Mouse (Mus musculus): ENCODE measurements around the gene Ctbs. TPM values are rescaled to one million over a fixed set of nuclear protein-coding genes. Genes with fewer than 3 reads are reported as not detected.
"Not testable (repeated sequence)": the region's sequence is repeated elsewhere in the genome, so short reads cannot be mapped to it uniquely, and the experiment has no call there.

Ctbs gene
- polyA plus RNA-seq, 1 experiment from 2014 or later: 8.5 TPM

DNA sequence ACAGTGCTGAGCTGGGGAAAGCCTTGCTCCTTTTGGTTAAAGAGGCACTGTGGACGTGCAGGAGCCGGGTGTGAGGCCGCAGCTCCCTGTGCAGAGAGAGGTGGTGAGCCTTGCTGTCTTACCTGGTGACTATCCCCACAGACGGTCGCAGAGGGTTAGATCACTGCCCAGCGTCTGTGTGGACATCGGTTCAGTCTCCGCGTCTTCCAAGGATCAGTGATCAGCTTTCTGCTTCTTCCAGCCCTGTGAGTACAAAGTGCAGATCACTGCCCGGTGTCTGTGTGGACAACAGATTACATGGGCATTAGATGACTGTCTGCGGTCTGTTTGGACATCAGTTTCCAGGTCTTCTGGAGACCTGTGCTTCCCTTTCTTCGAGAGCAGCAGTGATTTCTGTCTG is 35.0 kb upstream of the Ctbs start:
- Histone ChIP-seq H3K27ac (no peak overlapping the region), H3K9me3 (no peaks in the 10 kb centered on the region), H3K27me3 (no peaks in the 10 kb centered on the region), H3K4me2 (replicated peaks) (no peak overlapping the region), H3K36me3 (peaks cover 15% of the 10 kb centered on the region), H3K4me3 (no peak overlapping the region), H3K9ac (no peak overlapping the region), H3K4me1 (peaks cover 14% of the 10 kb centered on the region)
- no peak for ATAC-seq (ENCODE audit: low FRiP score, low read depth)
- WGBS: 92% methylated on average over 12 of the region's 12 CpGs

DNA sequence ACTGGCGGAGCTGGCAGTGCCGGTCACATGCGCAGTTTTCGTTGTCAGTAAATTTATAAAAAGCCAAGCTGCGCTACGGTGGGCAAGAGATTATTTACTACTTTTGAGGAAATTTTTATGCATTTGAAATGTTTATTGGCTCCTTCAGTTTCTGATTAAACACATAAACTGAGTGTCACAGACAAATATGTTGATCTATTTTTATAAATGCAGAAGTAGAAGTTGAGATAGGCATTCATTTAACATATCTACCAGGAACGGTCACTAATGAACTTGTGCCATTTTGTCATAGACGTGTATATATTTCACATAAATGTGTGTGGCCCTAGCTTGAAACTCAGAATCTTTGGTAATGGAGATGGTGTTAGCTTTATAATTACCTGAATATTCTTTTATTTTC is 31.7 kb upstream of the Ctbs start:
- H3K4me1 ChIP-seq: no peaks in the 10 kb centered on the region
- H3K4me3 ChIP-seq: no peak overlapping the region
- H3K36me3 ChIP-seq: peaks cover 40% of the 10 kb centered on the region
- no peaks in the 10 kb centered on the region for H3K9me3 ChIP-seq
- no peaks in the 10 kb centered on the region for H3K27me3 ChIP-seq
- no peak overlapping the region for H3K9ac ChIP-seq
- 96% methylated on average over 8 of the region's 8 CpGs for WGBS
- no peak for ATAC-seq (ENCODE audit: low FRiP score, low read depth)
- H3K4me2 ChIP-seq (replicated peaks): no peak overlapping the region
- no peak overlapping the region for H3K27ac ChIP-seq

DNA sequence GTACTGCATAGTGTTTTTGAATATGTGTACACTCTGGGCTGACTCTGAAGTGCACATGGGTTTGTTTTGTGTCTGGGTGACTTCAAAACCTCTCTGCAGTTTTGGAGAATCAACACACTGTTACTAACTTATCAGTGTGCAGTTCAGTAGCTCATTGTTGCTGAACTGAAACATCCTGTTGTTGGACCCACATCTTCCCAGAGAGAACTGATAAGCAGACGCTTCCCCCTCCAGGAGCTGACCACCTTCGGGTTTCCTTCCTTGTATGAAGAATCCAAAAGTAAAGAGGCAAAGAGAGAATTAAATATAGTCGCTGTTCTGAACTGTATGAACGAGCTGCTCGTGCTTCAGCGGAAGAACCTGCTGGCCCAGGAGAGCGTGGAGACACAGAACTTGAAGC is 30.7 kb upstream of the Ctbs start:
- no peaks in the 10 kb centered on the region for H3K9me3 ChIP-seq
- no peak overlapping the region for H3K27ac ChIP-seq
- H3K27me3 ChIP-seq: no peaks in the 10 kb centered on the region
- 94% methylated on average over 7 of the region's 7 CpGs for WGBS
- H3K36me3 ChIP-seq: peaks cover 49% of the 10 kb centered on the region
- H3K4me3 ChIP-seq: no peak overlapping the region
- no peak for ATAC-seq (ENCODE audit: low FRiP score, low read depth)
- H3K9ac ChIP-seq: no peak overlapping the region
- no peak overlapping the region for H3K4me2 ChIP-seq (replicated peaks)
- no peaks in the 10 kb centered on the region for H3K4me1 ChIP-seq

DNA sequence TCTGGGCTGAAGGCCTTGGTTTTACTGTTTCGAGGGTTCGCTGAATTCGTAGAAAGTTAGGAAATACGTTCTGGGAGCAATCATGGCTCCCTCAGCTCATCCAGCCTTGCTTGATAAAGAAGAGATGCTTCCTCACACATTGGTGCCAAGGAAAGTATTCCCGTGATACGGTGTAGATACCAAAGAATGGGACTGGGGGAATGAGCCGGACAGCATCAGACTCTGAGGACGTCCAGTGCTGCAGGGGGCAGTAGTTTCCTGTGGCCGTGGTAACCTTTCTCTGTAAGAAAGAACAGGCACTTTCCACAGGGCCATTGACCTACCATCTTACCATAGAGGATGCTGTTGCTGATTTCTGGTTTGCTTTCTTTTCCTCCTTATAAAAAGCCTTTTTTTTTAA is 30.1 kb upstream of the Ctbs start:
- 88% methylated on average over 9 of the region's 9 CpGs for WGBS
- peaks cover 49% of the 10 kb centered on the region for H3K36me3 ChIP-seq

DNA sequence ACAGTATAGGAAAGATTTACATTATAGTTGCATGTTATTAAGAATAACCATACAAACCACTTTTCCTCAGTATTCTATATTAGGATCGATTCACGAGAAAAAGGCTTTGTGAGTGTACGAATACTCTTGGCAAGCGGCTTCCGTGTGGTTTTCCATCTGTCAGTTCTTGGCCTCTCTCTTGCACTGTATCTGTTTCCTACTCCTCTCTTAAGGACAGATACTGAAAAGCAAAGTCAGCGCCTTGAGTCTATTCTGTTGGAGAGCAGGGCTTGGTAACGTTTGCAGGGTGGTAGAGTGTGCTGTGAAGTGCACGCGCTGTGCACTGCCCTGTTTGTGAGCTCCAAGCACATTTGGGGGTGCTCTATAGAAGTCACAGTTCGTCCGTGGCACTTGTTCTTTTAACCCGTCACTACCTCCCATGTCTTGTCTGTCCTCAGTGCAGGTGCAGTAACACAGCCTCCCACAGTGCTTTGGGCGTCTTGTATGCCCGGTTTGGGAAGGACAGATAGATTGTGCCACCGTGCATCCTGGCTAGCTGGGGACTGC is 29.5 kb upstream of the Ctbs start:
- Histone ChIP-seq H3K36me3 (peaks cover 52% of the 10 kb centered on the region), H3K27ac (no peak overlapping the region), H3K4me3 (no peak overlapping the region), H3K4me1 (peaks cover 6% of the 10 kb centered on the region; the same call in 1 of the 2 replicates), H3K4me2 (replicated peaks) (no peak overlapping the region), H3K9ac (no peak overlapping the region), H3K9me3 (no peaks in the 10 kb centered on the region), H3K27me3 (no peaks in the 10 kb centered on the region)
- ATAC-seq (ENCODE audit: low FRiP score, low read depth): no peak
- 93% methylated on average over 15 of the region's 15 CpGs for WGBS

More for the DNA sequence above, 30.1 kb upstream of the Ctbs start:
- no peak overlapping the region for H3K4me3 ChIP-seq
- no peak overlapping the region for H3K27ac ChIP-seq
- peaks cover 4% of the 10 kb centered on the region; the same call in 1 of the 2 replicates for H3K4me1 ChIP-seq
- H3K9ac ChIP-seq: no peak overlapping the region
- H3K4me2 ChIP-seq (replicated peaks): no peak overlapping the region
- H3K27me3 ChIP-seq: no peaks in the 10 kb centered on the region
- no peaks in the 10 kb centered on the region for H3K9me3 ChIP-seq
- ATAC-seq (ENCODE audit: low FRiP score, low read depth): no peak

DNA sequence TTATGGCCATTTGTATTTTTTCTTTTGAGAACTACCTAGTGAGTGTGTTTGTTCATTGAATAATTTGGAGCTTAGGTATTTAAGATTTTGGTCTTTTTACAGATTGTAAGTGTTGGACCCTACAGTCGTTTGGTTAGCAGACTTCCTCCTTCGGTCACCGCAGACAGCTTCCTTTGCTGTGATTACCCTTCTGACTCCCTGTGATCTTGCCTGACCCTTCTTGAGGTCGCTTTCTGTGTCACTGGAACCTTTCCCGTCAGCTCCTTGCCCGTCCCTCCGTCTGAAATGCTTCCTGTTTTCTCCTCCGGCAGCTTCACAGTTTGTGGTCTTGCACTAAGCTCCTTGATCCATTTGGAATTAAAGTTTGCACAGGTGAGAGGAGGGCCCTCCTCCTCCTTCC is 27.8 kb upstream of the Ctbs start:
- no peak for ATAC-seq (ENCODE audit: low FRiP score, low read depth)
- Histone ChIP-seq H3K9ac (no peak overlapping the region), H3K4me2 (replicated peaks) (no peak overlapping the region), H3K36me3 (peaks cover 62% of the 10 kb centered on the region), H3K4me1 (peaks cover 6% of the 10 kb centered on the region; the same call in 1 of the 2 replicates), H3K9me3 (no peaks in the 10 kb centered on the region), H3K27ac (no peak overlapping the region), H3K4me3 (no peak overlapping the region), H3K27me3 (no peaks in the 10 kb centered on the region)
- 29% methylated on average over 8 of the region's 8 CpGs for WGBS

DNA sequence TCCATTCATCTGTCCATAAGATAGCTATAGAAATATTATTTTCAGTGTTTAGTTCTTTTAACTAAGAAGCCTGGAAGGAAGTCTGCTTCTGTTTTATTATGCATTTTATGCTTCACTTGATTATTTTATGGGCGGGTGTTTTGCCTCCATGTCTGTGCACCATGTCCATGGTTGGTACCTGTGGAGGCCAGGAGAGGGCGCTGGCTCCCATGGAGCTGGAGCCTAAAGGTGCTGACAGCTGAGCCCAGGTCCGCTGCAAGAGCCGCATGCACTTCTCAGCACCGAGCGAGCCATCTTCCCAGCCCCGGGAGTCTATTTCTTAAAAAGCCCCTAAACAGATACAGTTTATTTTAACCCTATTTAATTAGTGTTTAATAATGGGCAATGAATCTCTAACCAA is 25.9 kb upstream of the Ctbs start:
- Histone ChIP-seq H3K36me3 (peaks cover 74% of the 10 kb centered on the region), H3K27ac (no peak overlapping the region), H3K4me2 (replicated peaks) (no peak overlapping the region), H3K9ac (no peak overlapping the region), H3K27me3 (no peaks in the 10 kb centered on the region), H3K4me3 (no peak overlapping the region), H3K9me3 (no peaks in the 10 kb centered on the region), H3K4me1 (peaks cover 6% of the 10 kb centered on the region; the same call in 1 of the 2 replicates)
- no peak for ATAC-seq (ENCODE audit: low FRiP score, low read depth)
- 83% methylated on average over 7 of the region's 7 CpGs for WGBS

DNA sequence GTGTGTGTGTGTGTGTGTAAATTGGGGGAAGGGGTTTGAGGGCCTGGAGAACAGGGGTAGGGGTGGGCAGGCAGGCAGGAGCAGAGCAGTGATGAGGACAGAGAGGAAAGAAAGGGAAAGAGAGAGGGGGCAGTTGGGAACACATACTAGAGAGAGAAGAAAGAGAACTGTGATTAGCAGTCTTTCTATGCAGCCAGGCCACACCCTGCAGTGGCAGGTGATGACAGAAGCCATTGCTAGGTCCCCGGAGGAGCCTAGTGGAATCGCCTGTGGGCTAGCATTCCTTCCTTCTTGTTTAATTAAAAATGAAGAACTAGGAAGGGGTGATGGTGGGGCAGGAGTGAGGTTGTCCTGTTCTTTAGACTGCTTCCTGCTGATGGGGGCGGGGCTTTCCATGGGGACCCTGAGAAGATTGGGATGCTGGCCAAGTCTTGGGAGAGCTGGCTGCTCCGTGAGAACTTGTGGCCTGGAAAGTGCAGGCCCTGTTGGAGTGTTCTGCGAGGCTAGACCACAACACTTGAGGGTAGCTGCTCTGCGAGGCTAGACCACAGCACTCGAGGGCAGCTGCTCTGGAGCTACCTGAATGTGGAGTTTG is 25.2 kb upstream of the Ctbs start:
- H3K27ac ChIP-seq: no peak overlapping the region
- peaks cover 71% of the 10 kb centered on the region for H3K36me3 ChIP-seq
- H3K9ac ChIP-seq: no peak overlapping the region
- H3K4me3 ChIP-seq: no peak overlapping the region
- no peaks in the 10 kb centered on the region for H3K27me3 ChIP-seq
- no peak for ATAC-seq (ENCODE audit: low FRiP score, low read depth)
- no peak overlapping the region for H3K4me2 ChIP-seq (replicated peaks)
- 73% methylated on average over 7 of the region's 7 CpGs for WGBS
- H3K4me1 ChIP-seq: peaks cover 6% of the 10 kb centered on the region; the same call in 1 of the 2 replicates
- H3K9me3 ChIP-seq: no peaks in the 10 kb centered on the region

DNA sequence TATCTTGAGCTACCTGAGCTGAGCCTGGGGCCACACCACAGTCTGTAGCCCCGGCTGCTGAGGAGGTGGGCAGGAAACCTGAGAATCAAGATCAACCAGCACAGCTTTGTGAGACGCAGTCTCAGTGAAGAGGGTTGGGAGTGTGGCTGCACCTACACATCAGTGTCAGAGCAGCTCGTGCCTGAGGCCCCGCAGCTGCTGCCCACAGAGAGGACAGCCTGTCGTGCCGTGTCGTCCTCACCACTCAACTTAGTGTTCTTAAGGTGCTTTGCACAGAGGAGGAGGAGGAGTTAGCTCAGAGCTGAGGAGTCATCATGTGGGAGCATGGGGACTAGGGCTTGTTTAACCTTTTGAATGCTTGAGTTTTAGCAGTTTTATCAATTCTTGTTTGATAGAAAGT is 23.7 kb upstream of the Ctbs start:
- H3K4me3 ChIP-seq: no peak overlapping the region
- no peak overlapping the region for H3K9ac ChIP-seq
- H3K27me3 ChIP-seq: no peaks in the 10 kb centered on the region
- ATAC-seq (ENCODE audit: low FRiP score, low read depth): no peak
- no peak overlapping the region for H3K27ac ChIP-seq
- H3K9me3 ChIP-seq: no peaks in the 10 kb centered on the region
- peaks cover 73% of the 10 kb centered on the region for H3K36me3 ChIP-seq
- 70% methylated on average over 7 of the region's 7 CpGs for WGBS
- no peak overlapping the region for H3K4me2 ChIP-seq (replicated peaks)
- H3K4me1 ChIP-seq: peaks cover 6% of the 10 kb centered on the region; the same call in 1 of the 2 replicates

DNA sequence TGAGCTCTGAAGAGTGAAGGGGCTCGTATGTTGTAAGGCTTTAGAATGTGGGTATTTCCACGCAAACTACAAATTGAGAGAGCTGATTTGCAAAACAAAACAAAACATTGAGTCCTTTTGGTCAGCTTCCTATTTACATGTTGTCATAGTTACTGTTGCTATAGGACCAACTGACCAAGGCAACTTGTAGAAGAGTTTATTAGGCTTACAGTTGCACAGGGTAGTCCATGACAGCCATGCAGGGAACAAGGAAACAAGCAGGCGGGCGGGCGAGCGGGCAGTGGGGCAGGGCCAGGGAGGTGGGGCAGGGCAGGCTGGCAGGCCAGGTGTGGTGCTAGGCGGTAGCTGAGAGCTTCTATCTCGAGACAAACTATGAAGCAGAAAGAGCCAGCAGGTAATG is 23.1 kb upstream of the Ctbs start:
- no peak overlapping the region for H3K27ac ChIP-seq
- no peak for ATAC-seq (ENCODE audit: low FRiP score, low read depth)
- peaks cover 6% of the 10 kb centered on the region; the same call in 1 of the 2 replicates for H3K4me1 ChIP-seq
- H3K4me2 ChIP-seq (replicated peaks): no peak overlapping the region
- no peak overlapping the region for H3K4me3 ChIP-seq
- H3K27me3 ChIP-seq: no peaks in the 10 kb centered on the region
- no peak overlapping the region for H3K9ac ChIP-seq
- peaks cover 72% of the 10 kb centered on the region for H3K36me3 ChIP-seq
- H3K9me3 ChIP-seq: no peaks in the 10 kb centered on the region
- WGBS: 92% methylated on average over 8 of the region's 8 CpGs

DNA sequence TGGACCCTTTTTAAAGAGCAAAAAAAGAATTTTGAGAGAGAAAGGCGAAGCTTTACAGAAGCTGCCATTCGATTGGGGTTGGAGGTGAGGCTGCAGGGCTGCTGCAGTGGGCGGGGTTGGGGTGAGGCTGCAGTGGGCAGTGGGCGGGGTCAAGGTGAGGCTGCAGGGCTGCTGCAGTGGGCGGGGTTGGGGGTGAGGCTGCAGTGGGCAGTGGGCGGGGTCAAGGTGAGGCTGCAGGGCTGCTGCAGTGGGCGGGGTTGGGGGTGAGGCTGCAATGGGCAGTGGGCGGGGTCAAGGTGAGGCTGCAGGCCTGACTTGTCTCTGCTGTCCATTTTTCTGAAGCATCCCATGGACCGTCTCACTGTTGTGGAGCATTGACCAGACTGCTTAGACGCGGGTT is 16.5 kb upstream of the Ctbs start:
- H3K4me2 ChIP-seq (replicated peaks); H3K27me3 ChIP-seq; H3K9me3 ChIP-seq; ATAC-seq (ENCODE audit: low FRiP score, low read depth); H3K4me3 ChIP-seq; H3K4me1 ChIP-seq; H3K9ac ChIP-seq; H3K27ac ChIP-seq: not testable (repeated sequence)
- peaks cover 75% of the 10 kb centered on the region for H3K36me3 ChIP-seq
- WGBS: 91% methylated on average over 11 of the region's 11 CpGs

DNA sequence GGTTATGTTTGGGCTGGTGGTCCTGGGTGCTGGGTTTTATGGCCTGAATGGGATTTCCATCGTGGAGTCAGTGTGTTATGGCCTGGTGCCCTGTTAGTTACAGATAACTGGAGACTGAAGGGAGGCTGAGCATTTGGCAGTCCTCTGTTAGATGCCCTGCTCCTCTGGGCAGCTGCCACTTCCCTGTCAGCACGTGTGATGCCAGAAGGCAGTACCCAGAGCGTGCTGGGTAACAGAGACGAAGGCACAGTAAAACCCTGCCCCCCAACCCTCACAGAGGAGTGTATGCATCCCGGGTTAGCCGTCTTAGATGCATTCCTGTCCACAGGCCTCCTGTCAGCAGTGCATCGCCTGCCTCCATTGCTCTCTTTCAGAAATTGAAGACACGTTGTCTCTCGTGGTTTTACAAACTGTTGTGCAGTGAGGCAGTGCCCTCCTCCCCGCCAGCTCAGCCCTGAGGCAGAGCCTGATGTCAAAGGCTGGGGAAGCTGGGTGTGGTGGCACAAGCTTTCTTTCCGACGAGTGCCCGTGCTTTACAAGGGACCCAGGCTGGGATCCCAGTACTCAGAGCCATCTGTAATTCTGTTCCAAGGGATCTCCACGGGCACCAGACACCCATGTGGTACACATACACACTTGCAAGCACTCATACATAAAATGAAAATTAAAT is 15.8 kb upstream of the Ctbs start:
- no peaks in the 10 kb centered on the region for H3K4me1 ChIP-seq

More for the DNA sequence above, 15.8 kb upstream of the Ctbs start:
- no peak for ATAC-seq (ENCODE audit: low FRiP score, low read depth)
- peaks cover 76% of the 10 kb centered on the region for H3K36me3 ChIP-seq
- H3K4me3 ChIP-seq: no peak overlapping the region
- no peak overlapping the region for H3K27ac ChIP-seq
- WGBS: 85% methylated on average over 14 of the region's 14 CpGs
- H3K9ac ChIP-seq: no peak overlapping the region
- no peaks in the 10 kb centered on the region for H3K9me3 ChIP-seq
- no peaks in the 10 kb centered on the region for H3K27me3 ChIP-seq
- no peak overlapping the region for H3K4me2 ChIP-seq (replicated peaks)

All from limb, embryonic 13.5 days (tissue).